Mouse (Mus musculus) B cell, adult 2 months (primary cell): ENCODE data around the gene Cmip.
A peak's percentile ranks its signal among the peaks of the same experiment; 100 is the strongest.

Experiments used
- DNase-seq, 2 experiments: peaks; one replicate each; pipeline ENCODE4 v3.0.0; 2022

Cmip gene

DNA sequence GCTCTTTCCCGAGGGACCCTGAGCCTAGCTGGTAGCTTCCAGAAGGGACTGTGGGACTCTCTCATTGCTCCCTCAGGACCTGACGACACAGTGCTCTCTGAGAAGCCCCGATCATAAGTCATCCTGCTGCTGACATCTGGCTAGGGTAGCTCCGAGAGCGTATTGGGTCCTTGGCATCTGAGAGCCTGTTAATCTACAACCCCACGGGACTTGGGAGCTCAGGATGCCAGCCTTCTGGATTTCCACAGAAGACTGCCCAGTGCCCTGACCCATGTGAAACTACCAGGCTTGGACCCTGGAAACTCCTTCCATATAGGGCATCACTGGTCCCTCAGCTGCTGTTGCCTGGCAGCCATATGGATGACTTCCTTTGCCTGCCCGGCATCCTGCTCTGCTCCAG is 43.3 kb downstream of the Cmip start:
- no peak for DNase-seq

- DNase-seq, result no peak
These were observed 44.7 kb downstream of the Cmip start for GRCm38 (mm10) chr8:117301457-117302041.

- DNase-seq, result no peak
These were observed 45.2 kb downstream of the Cmip start for GRCm38 (mm10) chr8:117302072-117302471.

GRCm38 (mm10) chr8:117303666-117304065 is 46.8 kb downstream of the Cmip start:
- peak; percentile 73 to 79 for DNase-seq

DNA sequence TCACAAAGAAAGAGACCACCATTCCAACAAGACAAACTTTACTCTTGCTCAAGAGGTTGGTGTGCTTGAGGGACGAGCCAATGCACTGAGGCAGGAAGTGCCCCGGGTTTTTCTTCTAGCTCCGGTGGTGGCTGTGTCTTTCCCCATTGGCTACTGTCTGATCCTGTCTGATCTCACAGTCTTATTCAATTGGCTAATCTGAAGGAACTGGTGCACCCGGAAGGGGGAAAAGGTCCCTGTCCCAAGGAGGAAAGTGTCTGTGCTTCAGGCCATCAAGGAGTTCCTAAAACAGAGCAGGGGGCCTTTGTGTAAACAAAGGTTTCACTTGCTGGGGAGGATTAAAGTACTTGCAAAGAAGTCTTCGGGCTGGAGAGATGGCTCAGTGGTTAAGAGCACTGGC is 48.5 kb downstream of the Cmip start:
- peak; percentile 41 to 45 for DNase-seq

GRCm38 (mm10) chr8:117306756-117307155 is 49.9 kb downstream of the Cmip start:
- peak; percentile 33 to 42 for DNase-seq

- DNase-seq, result peak; percentile 36 to 51
These were observed 50.4 kb downstream of the Cmip start for GRCm38 (mm10) chr8:117307221-117307620.

DNA sequence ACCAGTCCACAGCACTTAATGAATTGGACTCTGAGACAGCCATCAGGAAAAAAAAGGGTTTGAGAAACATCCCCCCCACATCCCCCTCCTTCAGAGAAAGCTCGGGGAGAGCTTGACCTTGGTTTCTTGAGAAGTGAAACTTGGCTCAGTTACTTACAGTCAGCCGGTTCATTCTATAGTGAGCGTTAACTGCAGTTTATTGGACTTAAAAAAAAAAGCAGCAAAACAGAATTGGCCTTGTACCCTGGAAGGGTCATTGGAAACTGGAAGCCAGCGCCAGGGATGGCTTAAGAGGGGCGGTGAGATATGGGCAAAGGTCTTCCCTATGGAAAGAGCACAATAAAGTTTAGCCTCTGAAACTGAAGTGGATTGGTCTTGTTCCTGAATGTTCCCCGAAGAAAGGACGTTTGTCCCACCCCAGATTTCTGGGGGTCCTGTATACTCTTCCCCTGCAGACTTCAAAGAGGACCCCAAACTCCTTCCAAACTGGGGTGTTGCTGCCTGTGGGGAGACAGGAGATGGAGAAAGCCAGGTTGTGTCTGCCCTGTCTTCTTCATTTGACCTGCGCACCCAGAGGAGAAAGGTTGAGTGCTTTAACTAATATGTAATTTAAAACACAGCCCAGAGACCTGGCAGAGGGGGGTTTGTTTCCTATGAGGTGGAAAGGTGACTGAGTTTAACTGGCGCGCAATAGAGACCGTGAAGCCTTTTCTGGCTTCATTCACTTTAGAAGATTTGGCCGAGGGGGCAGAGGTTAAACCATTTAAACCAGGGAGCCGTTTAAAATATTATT is 51.6 kb downstream of the Cmip start:
- peak in 1 of 2 experiments; percentile 33 for DNase-seq

GRCm38 (mm10) chr8:117309653-117310274 is 52.9 kb downstream of the Cmip start:
- no peak for DNase-seq

DNA sequence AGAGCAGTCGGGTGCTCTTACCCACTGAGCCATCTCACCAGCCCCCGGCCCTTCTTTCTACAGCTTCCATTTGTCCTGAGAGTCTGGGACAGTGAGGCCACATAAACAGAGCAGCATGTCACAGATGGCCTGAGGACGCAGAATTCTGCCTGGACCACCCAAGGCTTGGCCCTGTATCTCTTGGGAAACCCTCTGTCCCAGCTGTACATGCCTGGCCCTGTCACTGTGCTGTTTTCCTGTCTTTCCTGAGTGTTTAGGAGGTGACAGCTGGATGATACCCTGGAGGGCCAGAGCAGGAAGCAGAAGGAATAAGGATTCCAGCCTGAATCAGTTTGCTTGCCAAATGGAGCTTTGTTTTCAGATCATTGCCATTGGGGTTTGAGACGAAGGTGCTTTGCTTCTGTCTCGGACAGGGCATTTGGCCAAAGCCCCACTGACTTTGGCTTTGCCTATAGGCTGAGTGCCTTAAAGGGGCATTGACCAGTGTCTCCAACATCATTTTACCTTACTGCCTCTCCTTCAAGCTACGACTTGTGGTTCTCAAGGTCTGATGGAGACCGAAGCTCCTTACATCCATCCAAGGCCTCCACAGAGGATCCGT is 54.2 kb downstream of the Cmip start:
- DNase-seq, result no peak

DNA sequence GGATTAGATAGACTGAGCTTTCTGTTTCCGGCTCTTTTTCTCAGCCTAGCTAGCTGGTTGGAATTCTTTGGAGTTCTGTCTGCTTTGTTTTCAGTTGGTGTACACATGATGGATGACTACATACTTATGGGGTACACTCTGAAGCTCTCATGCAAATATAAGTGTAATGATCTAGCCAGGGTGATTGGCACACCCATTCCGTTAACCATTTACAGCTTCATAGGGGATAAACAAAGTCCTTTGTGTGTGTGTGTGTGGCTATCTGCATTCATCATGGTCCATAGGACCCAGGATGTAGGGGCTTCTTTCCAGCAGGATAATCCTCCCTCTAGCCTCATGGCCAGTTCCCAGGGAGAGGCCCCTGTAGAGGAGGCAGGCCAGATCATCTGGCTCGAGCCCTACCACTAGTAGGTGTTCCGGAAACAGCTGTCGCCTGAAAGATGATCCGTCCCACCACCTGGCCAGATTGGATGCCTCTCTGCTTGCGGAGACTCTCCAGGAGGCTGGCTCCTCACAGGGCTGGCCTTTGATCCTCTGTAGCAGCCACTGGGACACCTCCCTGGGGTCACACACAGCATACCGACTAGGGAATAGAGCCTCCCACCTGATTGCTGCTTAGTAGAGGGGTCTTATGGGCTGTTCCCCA is 57.6 kb downstream of the Cmip start:
- no peak for DNase-seq

DNA sequence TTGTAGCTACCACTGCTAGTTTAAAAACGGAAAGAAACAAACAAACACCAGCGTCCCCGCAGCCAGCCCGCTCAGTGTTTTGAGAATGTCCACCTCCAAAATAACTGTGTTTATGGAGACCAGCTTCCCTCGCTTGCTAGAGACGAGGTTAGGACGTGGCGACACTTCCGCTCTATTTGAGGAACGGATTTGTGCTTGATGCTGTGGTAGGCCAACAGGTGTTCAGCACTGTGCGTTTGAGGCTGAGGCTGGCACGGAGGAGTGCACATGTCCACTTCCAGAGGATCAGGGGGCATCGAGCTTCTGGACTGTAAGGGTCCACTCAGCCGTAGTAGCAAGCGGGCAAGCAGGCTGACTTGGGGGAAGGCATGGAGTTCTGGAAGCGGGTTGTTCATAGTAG is 58.9 kb downstream of the Cmip start:
- DNase-seq, result no peak

DNA sequence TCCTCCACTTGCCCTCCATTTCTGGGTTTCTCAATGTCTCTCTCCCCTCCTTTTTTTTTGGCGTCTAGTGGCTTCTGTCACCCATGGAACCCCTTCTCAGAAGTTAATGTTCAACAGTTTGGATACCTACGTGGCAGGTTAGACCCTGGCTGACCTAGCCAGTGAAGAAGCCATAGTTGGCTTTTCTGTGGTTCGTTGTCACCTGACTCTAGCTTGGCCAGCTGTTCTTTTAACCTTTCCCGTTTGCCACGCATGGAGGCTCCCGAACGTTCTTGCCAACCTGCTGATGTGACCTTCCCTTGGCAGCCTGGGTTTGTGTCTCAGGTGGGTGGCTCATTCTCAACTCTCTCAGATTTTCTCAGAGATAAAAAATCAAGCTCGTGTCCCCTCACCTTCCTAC is 60.6 kb downstream of the Cmip start:
- DNase-seq, result no peak

GRCm38 (mm10) chr8:117318911-117319826 is 62.3 kb downstream of the Cmip start:
- DNase-seq, result no peak

DNA sequence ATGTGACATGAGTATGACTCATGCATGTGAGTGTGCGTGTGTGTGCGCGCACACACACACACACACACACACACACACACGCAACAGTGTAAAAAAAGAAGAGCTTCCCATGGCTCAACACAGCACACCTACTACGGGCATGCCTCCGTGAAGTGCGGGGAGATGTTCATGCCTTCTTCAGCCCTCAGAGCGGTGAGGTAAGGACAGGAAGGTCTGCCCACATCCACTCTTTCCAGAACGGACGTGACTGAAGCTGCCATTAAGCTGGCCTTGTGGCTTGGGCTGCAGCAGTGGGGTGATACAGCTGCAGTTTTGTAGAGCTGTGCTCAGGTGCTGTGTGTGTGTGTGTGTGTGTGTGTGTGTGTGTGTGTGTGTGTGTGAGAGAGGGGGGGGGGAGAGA is 63.8 kb downstream of the Cmip start:
- DNase-seq, result no peak

GRCm38 (mm10) chr8:117321232-117321631 is 64.4 kb downstream of the Cmip start:
- DNase-seq, result no peak

GRCm38 (mm10) chr8:117322021-117322420 is 65.2 kb downstream of the Cmip start:
- DNase-seq, result peak; percentile 82 to 85

DNA sequence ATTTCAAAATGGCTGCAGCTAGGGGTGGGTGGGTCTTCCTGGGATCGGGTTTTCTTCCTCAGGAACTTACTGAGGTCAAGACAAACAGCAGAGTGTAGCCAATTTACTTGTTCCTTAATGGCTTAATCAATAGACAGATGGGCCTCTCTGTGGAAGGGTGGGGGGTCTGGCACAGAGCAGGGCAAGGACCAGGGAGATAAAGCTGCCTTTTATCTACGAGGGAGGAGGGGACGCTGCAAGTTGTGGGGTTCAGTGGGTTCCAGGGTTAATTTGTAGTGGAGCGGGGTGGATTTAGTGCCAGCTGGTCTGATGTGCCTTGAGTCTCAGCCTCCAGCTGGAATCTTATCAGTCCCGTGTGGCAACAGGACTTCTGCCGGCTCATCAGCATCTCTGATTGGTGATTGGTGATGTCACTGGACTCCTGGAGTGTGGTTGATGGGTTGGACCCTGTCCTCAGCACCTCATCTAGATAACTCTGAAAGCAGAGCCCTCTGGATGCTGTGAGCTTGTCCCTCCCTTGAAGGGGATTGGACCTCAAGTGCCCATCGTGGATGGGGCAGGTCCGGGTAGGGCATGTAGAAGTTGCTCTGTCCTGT is 65.9 kb downstream of the Cmip start:
- no peak for DNase-seq

DNA sequence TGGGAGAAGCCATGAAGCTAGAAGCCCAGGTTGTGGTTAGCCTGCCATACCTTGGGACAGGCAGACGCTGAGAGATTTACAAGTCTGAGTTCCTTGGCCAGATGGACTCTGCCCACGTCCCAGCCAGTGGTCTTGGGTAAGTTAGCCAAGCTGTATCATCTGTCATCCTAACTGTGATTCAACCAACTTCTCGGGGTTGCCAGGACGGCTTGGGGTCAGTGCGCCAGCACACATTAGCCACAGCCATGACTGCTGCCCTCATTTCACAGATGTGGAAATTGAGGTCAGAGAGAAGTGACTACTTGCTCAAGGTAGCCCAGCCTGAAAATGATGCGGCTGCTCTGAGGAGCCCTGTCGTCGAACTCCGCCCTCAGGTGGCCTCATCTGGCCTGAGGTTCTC is 68.0 kb downstream of the Cmip start:
- no peak for DNase-seq

GRCm38 (mm10) chr8:117326735-117327134 is 69.9 kb downstream of the Cmip start:
- DNase-seq, result no peak

- no peak for DNase-seq
These were observed 70.5 kb downstream of the Cmip start for GRCm38 (mm10) chr8:117327385-117327837.

GRCm38 (mm10) chr8:117328758-117329157 is 71.9 kb downstream of the Cmip start:
- DNase-seq, result no peak
